Mouse (Mus musculus) heart, embryonic 11.5 days (tissue): Measurements from ENCODE around the gene Acot11. TPM values are rescaled to one million over a fixed set of nuclear protein-coding genes. Genes with fewer than 3 reads are reported as not detected.

Experiments used
- ATAC-seq: fragments of 200-750 bp; cut with Nextera tagmentation; replicated peaks from 2 replicates; pipeline ENCODE4 v1.8.0; 2017; ENCODE audit warnings: moderate library complexity; ENCODE audit not compliant: insufficient number of reproducible peaks, low FRiP score, low TSS enrichment
- H3K27ac ChIP-seq: fragments of 300-500 bp; sonication (generic); 2 replicates; pipeline ENCODE4 v1.5.1; 2014; ENCODE audit warnings: mild to moderate bottlenecking, low read depth, low read length
- H3K27me3 ChIP-seq: fragments of 300-500 bp; sonication (generic); 2 replicates; pipeline ENCODE4 v1.6.1; 2014; ENCODE audit warnings: mild to moderate bottlenecking, low read length, mixed read lengths; ENCODE audit not compliant: control insufficient read depth, insufficient read depth
- H3K36me3 ChIP-seq: fragments of 300-500 bp; sonication (generic); 2 replicates; pipeline ENCODE4 v1.6.1; 2014; ENCODE audit warnings: mild to moderate bottlenecking, low read length, moderate library complexity, mixed read lengths; ENCODE audit not compliant: control insufficient read depth, insufficient read depth
- H3K4me1 ChIP-seq: fragments of 300-500 bp; sonication (generic); 2 replicates; pipeline ENCODE4 v1.6.1; 2014; ENCODE audit warnings: low read length; ENCODE audit not compliant: control insufficient read depth, insufficient read depth
- H3K4me2 ChIP-seq: fragments of 300-500 bp; sonication (generic); 2 replicates; pipeline ENCODE4 v1.6.1; 2014; ENCODE audit warnings: mild to moderate bottlenecking, moderate library complexity
- H3K4me3 ChIP-seq: fragments of 300-500 bp; sonication (generic); 2 replicates; pipeline ENCODE4 v1.5.1; 2014; ENCODE audit warnings: low read depth, low read length
- H3K9ac ChIP-seq: fragments of 300-500 bp; sonication (generic); 2 replicates; pipeline ENCODE4 v1.6.1; 2014; ENCODE audit warnings: mild to moderate bottlenecking, low read depth, low read length, moderate library complexity
- H3K9me3 ChIP-seq: fragments of 300-500 bp; sonication (generic); replicated peaks from 2 replicates; pipeline ENCODE4 v1.6.1; 2016; ENCODE audit warnings: low read length; ENCODE audit not compliant: control insufficient read depth
- WGBS: fragments of 180-500 bp; shearing (Covaris S2); extraction: QIAGEN DNeasy Blood & Tissue Kit; methylation state at CpG from one replicate; pipeline ENCODE4 v1.1.7; 2014; ENCODE audit not compliant: insufficient replicate concordance; 5-methylcytosine and 5-hydroxymethylcytosine counted together
- polyA plus RNA-seq: library from polyadenylated mRNA; unstranded; fragments of >200 nt; fragmentation: Nextera tagmentation; extraction: Ambion mirVana; gene quantifications from 2 replicates; pipeline ENCODE4 v1.2.1, GENCODE M21; 2014

The Acot11 gene
- polyA plus RNA-seq, 1 experiment from 2014 or later, result 3.0 TPM

GRCm38 (mm10) chr4:106818332-106818731 is 13.5 kb upstream of the Acot11 start:
- WGBS, result 69% methylated on average over 6 of the region's 6 CpGs
- Histone ChIP-seq H3K36me3 (no peaks in the 10 kb centered on the region), H3K9ac (no peak overlapping the region), H3K27ac (no peak overlapping the region), H3K4me3 (no peak overlapping the region), H3K27me3 (no peaks in the 10 kb centered on the region), H3K4me2 (no peak overlapping the region), H3K4me1 (no peaks in the 10 kb centered on the region), H3K9me3 (no peaks in the 10 kb centered on the region)
- ATAC-seq, result no peak

GRCm38 (mm10) chr4:106817017-106817416 is 12.2 kb upstream of the Acot11 start:
- WGBS, result 84% methylated on average over 4 of the region's 4 CpGs
- ATAC-seq, result no peak
- Histone ChIP-seq H3K27me3 (no peaks in the 10 kb centered on the region), H3K4me2 (no peak overlapping the region), H3K4me1 (no peaks in the 10 kb centered on the region), H3K9me3 (no peaks in the 10 kb centered on the region), H3K9ac (no peak overlapping the region), H3K4me3 (no peak overlapping the region), H3K27ac (no peak overlapping the region), H3K36me3 (no peaks in the 10 kb centered on the region)

- 68% methylated on average over 23 of the region's 25 CpGs for WGBS
- Histone ChIP-seq H3K4me1 (no peaks in the 10 kb centered on the region), H3K9ac (no peak overlapping the region), H3K9me3 (no peaks in the 10 kb centered on the region), H3K36me3 (no peaks in the 10 kb centered on the region), H3K27ac (no peak overlapping the region), H3K4me3 (no peak overlapping the region), H3K4me2 (no peak overlapping the region), H3K27me3 (no peaks in the 10 kb centered on the region)
- ATAC-seq, result no peak
Measured at GRCm38 (mm10) chr4:106815396-106816324, 10.9 kb upstream of the Acot11 start.

- H3K4me2 ChIP-seq, result no peak overlapping the region
- no peaks in the 10 kb centered on the region for H3K4me1 ChIP-seq
- no peak overlapping the region for H3K4me3 ChIP-seq
- no peaks in the 10 kb centered on the region for H3K27me3 ChIP-seq
- H3K9ac ChIP-seq, result no peak overlapping the region
- ATAC-seq, result no peak
- H3K9me3 ChIP-seq, result no peaks in the 10 kb centered on the region
- H3K27ac ChIP-seq, result no peak overlapping the region
- WGBS, result 85% methylated on average over 8 of the region's 8 CpGs
- H3K36me3 ChIP-seq, result no peaks in the 10 kb centered on the region
Measured at GRCm38 (mm10) chr4:106811162-106811561, 6.4 kb upstream of the Acot11 start.

GRCm38 (mm10) chr4:106810039-106810438 is 5.2 kb upstream of the Acot11 start:
- ATAC-seq, result no peak
- Histone ChIP-seq H3K9me3 (no peaks in the 10 kb centered on the region), H3K9ac (no peak overlapping the region), H3K4me2 (no peak overlapping the region), H3K4me3 (no peak overlapping the region), H3K27me3 (no peaks in the 10 kb centered on the region), H3K36me3 (no peaks in the 10 kb centered on the region), H3K27ac (no peak overlapping the region), H3K4me1 (peaks cover under 1% of the 10 kb centered on the region; the same call in 1 of the 2 replicates)
- 85% methylated on average over 6 of the region's 6 CpGs for WGBS

GRCm38 (mm10) chr4:106807287-106807686 is 2.5 kb upstream of the Acot11 start:
- H3K9ac ChIP-seq, result no peak overlapping the region
- H3K9me3 ChIP-seq, result no peaks in the 10 kb centered on the region
- 74% methylated on average over 3 of the region's 3 CpGs for WGBS
- H3K36me3 ChIP-seq, result no peaks in the 10 kb centered on the region
- H3K4me3 ChIP-seq, result no peak overlapping the region
- H3K27me3 ChIP-seq, result 0 out of 2 replicates have a peak, but pooled peaks cover 2% of the 10 kb centered on the region
- no peak for ATAC-seq
- no peak overlapping the region for H3K27ac ChIP-seq
- H3K4me2 ChIP-seq, result no peak overlapping the region
- H3K4me1 ChIP-seq, result peaks cover 10% of the 10 kb centered on the region; the same call in 1 of the 2 replicates

GRCm38 (mm10) chr4:106805890-106806289 is 1.1 kb upstream of the Acot11 start:
- WGBS, result 34% methylated on average over 2 of the region's 2 CpGs
- ATAC-seq, result no peak
- no peak overlapping the region for H3K4me3 ChIP-seq
- no peaks in the 10 kb centered on the region for H3K36me3 ChIP-seq
- no peaks in the 10 kb centered on the region for H3K9me3 ChIP-seq
- H3K4me2 ChIP-seq, result peak overlapping the region; percentile 81; the same call in 1 of the 2 replicates
- H3K4me1 ChIP-seq, result peaks cover 10% of the 10 kb centered on the region; the same call in 1 of the 2 replicates
- 0 out of 2 replicates have a peak, but pooled peaks cover 2% of the 10 kb centered on the region for H3K27me3 ChIP-seq
- H3K9ac ChIP-seq, result no peak overlapping the region
- H3K27ac ChIP-seq, result no peak overlapping the region

GRCm38 (mm10) chr4:106804201-106804909 is 443 bp downstream of the Acot11 start:
- Histone ChIP-seq H3K27me3 (0 out of 2 replicates have a peak, but pooled peaks cover 2% of the 10 kb centered on the region), H3K4me1 (peaks cover 21% of the 10 kb centered on the region), H3K4me3 (peak overlapping the region; percentile 49), H3K27ac (peak overlapping the region; percentile 71), H3K9me3 (no peaks in the 10 kb centered on the region), H3K36me3 (no peaks in the 10 kb centered on the region), H3K4me2 (peak overlapping the region; percentile 81), H3K9ac (peak overlapping the region; percentile 72)
- 30% methylated on average over 16 of the region's 16 CpGs for WGBS
- ATAC-seq, result peak; percentile 80
